Mouse (Mus musculus): ENCODE data around the gene Spsb4.

DNA sequence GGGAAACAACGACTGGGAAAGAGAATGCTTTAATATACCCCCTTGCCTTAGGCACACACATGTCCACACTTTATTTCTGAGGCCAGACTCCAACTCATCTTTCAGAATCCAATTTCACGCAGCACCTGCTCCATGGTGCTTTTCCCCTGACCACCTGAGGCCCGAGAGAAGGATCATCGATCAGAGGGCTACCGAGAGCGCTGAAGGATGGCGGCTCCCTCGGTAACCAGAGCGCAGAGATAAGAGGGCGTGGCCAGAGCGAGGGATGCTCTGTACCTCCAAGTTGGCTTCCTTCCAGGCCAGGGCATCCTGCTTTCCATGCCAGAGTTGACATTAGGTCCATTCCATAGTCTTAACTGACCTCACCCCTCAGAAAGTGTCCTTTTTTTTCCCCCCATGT, 588 bp upstream of the Spsb4 start:
- no peak for TF ChIP-seq CTCF (IDR thresholded peaks at IDR 0.05; ENCODE audit: low read depth)
- no peak; the same call in 1 of the 2 replicates for TF ChIP-seq EP300 (IDR thresholded peaks at IDR 0.05; ENCODE audit: low read depth)

Data from heart, postnatal 0 days (tissue).